Mouse (Mus musculus): ENCODE results near the gene Parg. TPM values are rescaled to one million over a fixed set of nuclear protein-coding genes. Genes with fewer than 3 reads are reported as not detected.
"Not testable (repeated sequence)": the region's sequence is repeated elsewhere in the genome, so short reads cannot be mapped to it uniquely, and the experiment has no call there.

The Parg gene
- polyA plus RNA-seq, 1 experiment from 2014 or later: 57.1 TPM

- peaks cover 72% of the 10 kb centered on the region for H3K36me3 ChIP-seq
- no peaks in the 10 kb centered on the region for H3K4me1 ChIP-seq
- H3K27me3 ChIP-seq (replicated peaks): no peaks in the 10 kb centered on the region
- no peak for ATAC-seq (ENCODE audit: low FRiP score, low read depth)
- 96% methylated on average over 4 of the region's 4 CpGs for WGBS
- H3K27ac ChIP-seq: no peak overlapping the region
- no peaks in the 10 kb centered on the region for H3K9me3 ChIP-seq
- no peak overlapping the region for H3K4me2 ChIP-seq (replicated peaks)
- H3K4me3 ChIP-seq: no peak overlapping the region
- H3K9ac ChIP-seq: no peak overlapping the region
Measured at GRCm38 (mm10) chr14:32183846-32184245, 17.9 kb upstream of the Parg start.

- Histone ChIP-seq H3K4me1 (no peaks in the 10 kb centered on the region), H3K4me2 (replicated peaks) (no peak overlapping the region), H3K36me3 (peaks cover 57% of the 10 kb centered on the region), H3K9ac (no peak overlapping the region), H3K4me3 (no peak overlapping the region), H3K27me3 (replicated peaks) (no peaks in the 10 kb centered on the region), H3K9me3 (no peaks in the 10 kb centered on the region), H3K27ac (no peak overlapping the region)
- 92% methylated on average over 6 of the region's 6 CpGs for WGBS
- ATAC-seq (ENCODE audit: low FRiP score, low read depth): no peak
Measured at GRCm38 (mm10) chr14:32190627-32191391, 10.9 kb upstream of the Parg start.

- no peak overlapping the region for H3K9ac ChIP-seq
- WGBS: 96% methylated on average over 5 of the region's 5 CpGs
- no peak for ATAC-seq (ENCODE audit: low FRiP score, low read depth)
- H3K4me2 ChIP-seq (replicated peaks): no peak overlapping the region
- no peaks in the 10 kb centered on the region for H3K9me3 ChIP-seq
- no peak overlapping the region for H3K27ac ChIP-seq
- no peak overlapping the region for H3K4me3 ChIP-seq
- H3K4me1 ChIP-seq: no peaks in the 10 kb centered on the region
- no peaks in the 10 kb centered on the region for H3K27me3 ChIP-seq (replicated peaks)
- peaks cover 52% of the 10 kb centered on the region for H3K36me3 ChIP-seq
Measured at GRCm38 (mm10) chr14:32191926-32192325, 9.8 kb upstream of the Parg start.

- Histone ChIP-seq H3K4me1 (no peaks in the 10 kb centered on the region), H3K9ac (no peak overlapping the region), H3K36me3 (peaks cover 51% of the 10 kb centered on the region), H3K27ac (no peak overlapping the region), H3K4me3 (no peak overlapping the region), H3K9me3 (no peaks in the 10 kb centered on the region), H3K27me3 (replicated peaks) (no peaks in the 10 kb centered on the region), H3K4me2 (replicated peaks) (no peak overlapping the region)
- ATAC-seq (ENCODE audit: low FRiP score, low read depth): no peak
- WGBS: 59% methylated on average over 3 of the region's 3 CpGs
Measured at GRCm38 (mm10) chr14:32192437-32192836, 9.3 kb upstream of the Parg start.

DNA sequence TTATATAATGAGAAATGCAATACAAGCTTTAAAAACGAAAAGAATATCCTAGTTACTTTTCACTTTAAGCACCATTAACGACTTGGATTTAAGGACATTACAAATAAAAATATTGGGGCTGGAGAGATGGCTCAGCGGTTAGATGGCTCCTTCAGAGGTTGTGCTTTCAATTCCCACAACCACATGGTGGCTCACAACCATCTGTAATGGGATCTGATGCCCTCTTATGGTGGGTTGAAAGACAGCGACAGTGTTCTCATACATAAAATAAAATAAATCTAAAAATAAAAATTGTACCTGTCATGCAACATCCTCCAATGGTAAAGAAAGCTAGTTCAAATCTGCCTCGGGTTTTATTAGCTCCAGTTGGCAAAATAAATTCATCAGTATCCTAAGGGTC lies 8.2 kb upstream of the Parg start:
- WGBS: 87% methylated on average over 5 of the region's 5 CpGs
- not testable (repeated sequence) for H3K9ac ChIP-seq; H3K27ac ChIP-seq; H3K4me3 ChIP-seq; H3K27me3 ChIP-seq (replicated peaks); H3K4me2 ChIP-seq (replicated peaks); H3K4me1 ChIP-seq; H3K9me3 ChIP-seq; ATAC-seq (ENCODE audit: low FRiP score, low read depth)
- H3K36me3 ChIP-seq: peaks cover 48% of the 10 kb centered on the region

GRCm38 (mm10) chr14:32201354-32201753 lies 395 bp upstream of the Parg start:
- WGBS: 3% methylated on average over 26 of the region's 26 CpGs
- Histone ChIP-seq H3K36me3 (peaks cover 22% of the 10 kb centered on the region), H3K4me3 (peak overlapping the region; percentile 90), H3K4me2 (replicated peaks) (peak overlapping the region; percentile 75), H3K27me3 (replicated peaks) (no peaks in the 10 kb centered on the region), H3K9me3 (peaks cover 3% of the 10 kb centered on the region; the same call in 1 of the 2 replicates), H3K27ac (no peak overlapping the region), H3K4me1 (peaks cover 25% of the 10 kb centered on the region), H3K9ac (peak overlapping the region; percentile 93)
- ATAC-seq (ENCODE audit: low FRiP score, low read depth): peak; percentile 33; the same call in 1 of the 2 replicates

DNA sequence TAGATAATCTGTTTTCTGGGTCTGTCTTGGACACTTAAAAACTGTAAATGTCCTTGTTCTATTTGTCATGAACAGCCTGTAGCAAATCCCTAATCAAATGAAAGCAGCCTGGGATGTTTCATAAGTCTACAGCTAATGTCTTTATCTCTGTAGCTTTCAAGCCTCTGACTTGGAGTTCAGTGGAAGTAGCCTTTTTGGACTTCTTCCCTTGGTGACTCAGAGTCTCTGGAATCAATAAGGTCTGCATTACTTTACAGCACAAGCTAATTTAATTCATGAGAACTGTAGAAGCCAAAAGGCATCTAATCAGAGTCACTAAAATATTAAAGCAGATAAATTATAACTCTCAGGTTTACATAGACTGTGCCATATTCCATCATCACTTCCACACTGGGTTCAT lies 24.9 kb downstream of the Parg start:
- H3K4me1 ChIP-seq: no peaks in the 10 kb centered on the region
- H3K27me3 ChIP-seq (replicated peaks): no peaks in the 10 kb centered on the region
- no peak overlapping the region for H3K9ac ChIP-seq
- no peak overlapping the region for H3K4me3 ChIP-seq
- H3K36me3 ChIP-seq: peaks cover 4% of the 10 kb centered on the region; the same call in 1 of the 2 replicates
- no peaks in the 10 kb centered on the region for H3K9me3 ChIP-seq
- H3K4me2 ChIP-seq (replicated peaks): no peak overlapping the region
- no peak overlapping the region for H3K27ac ChIP-seq
- ATAC-seq (ENCODE audit: low FRiP score, low read depth): no peak

GRCm38 (mm10) chr14:32228996-32229395 lies 27.2 kb downstream of the Parg start:
- Histone ChIP-seq H3K4me1 (no peaks in the 10 kb centered on the region), H3K4me3 (no peak overlapping the region), H3K9ac (no peak overlapping the region), H3K27me3 (replicated peaks) (no peaks in the 10 kb centered on the region), H3K9me3 (no peaks in the 10 kb centered on the region), H3K4me2 (replicated peaks) (no peak overlapping the region), H3K27ac (no peak overlapping the region), H3K36me3 (peaks cover 7% of the 10 kb centered on the region; the same call in 1 of the 2 replicates)
- ATAC-seq (ENCODE audit: low FRiP score, low read depth): no peak
- 3% methylated on average over 2 of the region's 2 CpGs for WGBS

- 68% methylated on average over 4 of the region's 4 CpGs for WGBS
- H3K9ac ChIP-seq: no peak overlapping the region
Measured at GRCm38 (mm10) chr14:32242401-32242800, 40.7 kb downstream of the Parg start.

GRCm38 (mm10) chr14:32246019-32246418 lies 44.3 kb downstream of the Parg start:
- H3K4me2 ChIP-seq (replicated peaks): no peak overlapping the region
- 0 out of 2 replicates have a peak overlapping the region, but pooled peaks have one; percentile 15 for H3K27ac ChIP-seq
- H3K4me1 ChIP-seq: peaks cover 16% of the 10 kb centered on the region
- H3K9me3 ChIP-seq: no peaks in the 10 kb centered on the region
- WGBS: 13% methylated on average over 2 of the region's 2 CpGs
- no peaks in the 10 kb centered on the region for H3K27me3 ChIP-seq (replicated peaks)
- no peak overlapping the region for H3K4me3 ChIP-seq
- no peak overlapping the region for H3K9ac ChIP-seq
- ATAC-seq (ENCODE audit: low FRiP score, low read depth): peak; percentile 76
- peaks cover 3% of the 10 kb centered on the region; the same call in 1 of the 2 replicates for H3K36me3 ChIP-seq

More at GRCm38 (mm10) chr14:32242401-32242800, 40.7 kb downstream of the Parg start:
- peaks cover 16% of the 10 kb centered on the region for H3K4me1 ChIP-seq
- H3K27me3 ChIP-seq (replicated peaks): no peaks in the 10 kb centered on the region
- peaks cover 6% of the 10 kb centered on the region; the same call in 1 of the 2 replicates for H3K36me3 ChIP-seq
- no peaks in the 10 kb centered on the region for H3K9me3 ChIP-seq
- H3K4me2 ChIP-seq (replicated peaks): no peak overlapping the region
- no peak for ATAC-seq (ENCODE audit: low FRiP score, low read depth)
- no peak overlapping the region for H3K27ac ChIP-seq
- no peak overlapping the region for H3K4me3 ChIP-seq

DNA sequence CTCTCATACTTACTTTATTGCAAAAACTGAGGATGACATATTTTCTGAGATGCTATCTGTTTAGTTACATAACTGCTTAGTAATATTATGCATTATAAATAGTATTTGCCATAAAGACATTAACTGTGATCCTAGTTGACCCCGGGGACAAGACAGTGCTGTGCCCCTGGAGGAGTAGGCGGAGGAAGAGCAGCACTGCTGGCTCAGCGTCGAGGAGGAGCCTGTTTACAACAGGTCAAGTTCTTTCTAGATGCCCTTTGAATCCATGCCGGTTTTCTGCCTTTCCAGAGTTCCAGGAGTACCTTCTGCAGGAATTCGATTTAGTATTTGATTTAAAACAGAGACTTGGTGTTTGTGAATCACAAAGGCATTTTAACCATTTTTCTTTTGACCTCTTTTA lies 47.9 kb downstream of the Parg start:
- H3K9ac ChIP-seq: no peak overlapping the region
- 75% methylated on average over 6 of the region's 6 CpGs for WGBS
- no peak for ATAC-seq (ENCODE audit: low FRiP score, low read depth)
- no peaks in the 10 kb centered on the region for H3K27me3 ChIP-seq (replicated peaks)
- H3K36me3 ChIP-seq: peaks cover 4% of the 10 kb centered on the region; the same call in 1 of the 2 replicates
- H3K9me3 ChIP-seq: no peaks in the 10 kb centered on the region
- H3K27ac ChIP-seq: no peak overlapping the region
- H3K4me3 ChIP-seq: no peak overlapping the region
- peaks cover 13% of the 10 kb centered on the region for H3K4me1 ChIP-seq
- no peak overlapping the region for H3K4me2 ChIP-seq (replicated peaks)

GRCm38 (mm10) chr14:32260830-32261229 lies 59.1 kb downstream of the Parg start:
- Histone ChIP-seq H3K9me3 (no peaks in the 10 kb centered on the region), H3K27me3 (replicated peaks) (no peaks in the 10 kb centered on the region), H3K9ac (no peak overlapping the region), H3K4me3 (no peak overlapping the region), H3K36me3 (peaks cover 32% of the 10 kb centered on the region), H3K27ac (no peak overlapping the region), H3K4me1 (no peaks in the 10 kb centered on the region), H3K4me2 (replicated peaks) (no peak overlapping the region)
- ATAC-seq (ENCODE audit: low FRiP score, low read depth): no peak
- WGBS: 62% methylated on average over 6 of the region's 6 CpGs

- Histone ChIP-seq H3K9ac (no peak overlapping the region), H3K27ac (no peak overlapping the region), H3K36me3 (peaks cover 27% of the 10 kb centered on the region), H3K4me3 (no peak overlapping the region), H3K4me2 (replicated peaks) (no peak overlapping the region), H3K27me3 (replicated peaks) (no peaks in the 10 kb centered on the region), H3K9me3 (no peaks in the 10 kb centered on the region), H3K4me1 (no peaks in the 10 kb centered on the region)
- WGBS: 92% methylated on average over 2 of the region's 2 CpGs
- ATAC-seq (ENCODE audit: low FRiP score, low read depth): no peak
Measured at GRCm38 (mm10) chr14:32261741-32262140, 60.0 kb downstream of the Parg start.
